Mouse (Mus musculus) heart, embryonic 15.5 days (tissue): ENCODE results near the gene Snx1. TPM values are rescaled to one million over a fixed set of nuclear protein-coding genes. Genes with fewer than 3 reads are reported as not detected.

Experiments
- ATAC-seq: fragments of 200-750 bp; cut with Nextera tagmentation; replicated peaks from 2 replicates; pipeline ENCODE4 v1.8.0; 2017; ENCODE audit warnings: low read depth, moderate TSS enrichment; ENCODE audit not compliant: insufficient number of reproducible peaks, insufficient read depth, low FRiP score
- H3K27ac ChIP-seq: fragments of 300-500 bp; sonication (generic); 2 replicates; pipeline ENCODE4 v1.5.1; 2015; ENCODE audit warnings: mild to moderate bottlenecking, inconsistent platforms
- H3K27me3 ChIP-seq: fragments of 300-500 bp; sonication (generic); 2 replicates; pipeline ENCODE4 v1.6.1; 2015; ENCODE audit warnings: inconsistent platforms
- H3K36me3 ChIP-seq: fragments of 300-500 bp; sonication (generic); 2 replicates; pipeline ENCODE4 v1.6.1; 2015; ENCODE audit warnings: mild to moderate bottlenecking, inconsistent platforms
- H3K4me1 ChIP-seq: fragments of 300-500 bp; sonication (generic); replicated peaks from 2 replicates; pipeline ENCODE4 v1.6.1; 2015; ENCODE audit warnings: inconsistent platforms
- H3K4me2 ChIP-seq: fragments of 300-500 bp; sonication (generic); 2 replicates; pipeline ENCODE4 v1.6.1; 2015; ENCODE audit warnings: inconsistent platforms, mild to moderate bottlenecking, moderate library complexity
- H3K4me3 ChIP-seq: fragments of 300-500 bp; sonication (generic); 2 replicates; pipeline ENCODE4 v1.5.1; 2015; ENCODE audit warnings: mild to moderate bottlenecking, inconsistent platforms
- H3K9ac ChIP-seq: fragments of 300-500 bp; sonication (generic); 2 replicates; pipeline ENCODE4 v1.6.1; 2015; ENCODE audit warnings: mild to moderate bottlenecking, inconsistent platforms
- H3K9me3 ChIP-seq: fragments of 300-500 bp; sonication (generic); replicated peaks from 2 replicates; pipeline ENCODE4 v1.6.1; 2016; ENCODE audit warnings: inconsistent platforms
- WGBS: fragments of 180-500 bp; shearing (Covaris S2); methylation state at CpG from one replicate; pipeline ENCODE4 v1.1.7; 2015; ENCODE audit warnings: mixed read lengths; 5-methylcytosine and 5-hydroxymethylcytosine counted together
- polyA plus RNA-seq: library from polyadenylated mRNA; unstranded; fragments of >200 nt; fragmentation: Nextera tagmentation; extraction: Ambion mirVana; gene quantifications from 2 replicates; pipeline ENCODE4 v1.2.1, GENCODE M21; 2015

Gene Snx1
- polyA plus RNA-seq, 1 experiment from 2014 or later = 57.8 TPM

- Histone ChIP-seq H3K4me3 (no peak overlapping the region), H3K27me3 (no peaks in the 10 kb centered on the region), H3K4me2 (no peak overlapping the region), H3K36me3 (no peaks in the 10 kb centered on the region), H3K4me1 (no peaks in the 10 kb centered on the region), H3K27ac (no peak overlapping the region), H3K9ac (no peak overlapping the region), H3K9me3 (no peaks in the 10 kb centered on the region)
- no peak for ATAC-seq
- 57% methylated on average over 6 of the region's 6 CpGs for WGBS
Observed at GRCm38 (mm10) chr9:66049931-66050601, 76.3 kb downstream of the Snx1 start.

GRCm38 (mm10) chr9:66043241-66043640 is 83.1 kb downstream of the Snx1 start:
- Histone ChIP-seq H3K27ac (no peak overlapping the region), H3K4me2 (no peak overlapping the region), H3K4me1 (no peaks in the 10 kb centered on the region), H3K4me3 (no peak overlapping the region), H3K9me3 (no peaks in the 10 kb centered on the region), H3K9ac (no peak overlapping the region), H3K27me3 (no peaks in the 10 kb centered on the region), H3K36me3 (peaks cover 18% of the 10 kb centered on the region)
- WGBS = 94% methylated on average over 3 of the region's 3 CpGs
- no peak for ATAC-seq

- H3K4me2 ChIP-seq = no peak overlapping the region
- H3K27ac ChIP-seq = no peak overlapping the region
- no peaks in the 10 kb centered on the region for H3K4me1 ChIP-seq
- no peak overlapping the region for H3K9ac ChIP-seq
- 60% methylated on average over 4 of the region's 4 CpGs for WGBS
- no peak overlapping the region for H3K4me3 ChIP-seq
- H3K9me3 ChIP-seq = no peaks in the 10 kb centered on the region
- H3K27me3 ChIP-seq = no peaks in the 10 kb centered on the region
- H3K36me3 ChIP-seq = peaks cover 18% of the 10 kb centered on the region
- no peak for ATAC-seq
Observed at GRCm38 (mm10) chr9:66042331-66042730, 84.1 kb downstream of the Snx1 start.

DNA sequence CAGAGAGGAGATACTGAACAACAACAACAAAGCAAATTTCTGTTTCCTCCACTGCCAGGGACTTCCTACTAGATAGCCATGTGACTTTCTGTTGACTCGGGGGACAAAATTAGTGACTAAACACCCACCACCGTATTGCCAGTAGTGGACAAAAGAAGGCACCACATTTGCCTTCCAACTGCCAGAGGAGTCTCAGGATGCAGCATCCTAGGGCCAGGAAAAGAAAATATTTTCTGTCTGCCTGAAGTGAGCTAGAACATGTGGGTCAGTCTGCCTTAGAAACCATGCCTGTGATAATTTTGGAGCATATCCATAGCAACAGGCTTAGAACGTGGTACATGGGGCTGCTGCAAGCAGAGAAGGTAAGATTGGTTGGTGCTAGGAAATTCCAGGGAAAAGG is 85.6 kb downstream of the Snx1 start:
- H3K4me1 ChIP-seq = no peaks in the 10 kb centered on the region
- no peak overlapping the region for H3K4me2 ChIP-seq
- WGBS = 69% methylated on average over 3 of the region's 3 CpGs
- ATAC-seq = no peak
- H3K9ac ChIP-seq = no peak overlapping the region
- H3K9me3 ChIP-seq = no peaks in the 10 kb centered on the region
- no peak overlapping the region for H3K4me3 ChIP-seq
- H3K27ac ChIP-seq = no peak overlapping the region
- H3K27me3 ChIP-seq = no peaks in the 10 kb centered on the region
- H3K36me3 ChIP-seq = peaks cover 18% of the 10 kb centered on the region

DNA sequence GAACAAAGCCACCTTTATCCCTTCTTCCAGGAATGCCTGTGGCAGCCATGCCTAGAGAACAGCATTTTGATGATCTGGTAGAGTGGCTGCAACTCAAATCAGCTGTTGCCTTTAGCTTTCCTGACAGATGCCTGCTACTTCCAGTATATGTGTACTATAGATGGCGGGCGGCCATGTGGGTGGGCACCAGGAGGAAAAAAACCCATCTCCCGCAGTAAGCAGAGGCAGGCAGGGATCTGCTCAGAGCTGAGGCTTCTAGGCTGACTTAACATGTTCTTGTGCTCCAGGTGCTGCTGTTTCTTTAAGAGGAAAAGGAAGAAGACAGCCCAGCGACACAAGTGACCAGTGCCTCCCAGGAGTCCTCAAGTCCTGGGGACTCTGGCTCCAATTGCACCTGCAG is 87.1 kb downstream of the Snx1 start:
- WGBS = 79% methylated on average over 4 of the region's 4 CpGs
- H3K9ac ChIP-seq = no peak overlapping the region
- H3K9me3 ChIP-seq = no peaks in the 10 kb centered on the region
- no peak overlapping the region for H3K4me3 ChIP-seq
- H3K4me1 ChIP-seq = no peaks in the 10 kb centered on the region
- H3K27me3 ChIP-seq = no peaks in the 10 kb centered on the region
- ATAC-seq = no peak
- H3K36me3 ChIP-seq = peaks cover 18% of the 10 kb centered on the region
- no peak overlapping the region for H3K4me2 ChIP-seq
- no peak overlapping the region for H3K27ac ChIP-seq

- Histone ChIP-seq H3K9me3 (no peaks in the 10 kb centered on the region), H3K36me3 (peaks cover 18% of the 10 kb centered on the region), H3K27ac (no peak overlapping the region), H3K4me1 (no peaks in the 10 kb centered on the region), H3K4me3 (no peak overlapping the region), H3K4me2 (no peak overlapping the region), H3K27me3 (no peaks in the 10 kb centered on the region), H3K9ac (no peak overlapping the region)
- no peak for ATAC-seq
- WGBS = 91% methylated on average over 4 of the region's 4 CpGs
Observed at GRCm38 (mm10) chr9:66038581-66038980, 87.8 kb downstream of the Snx1 start.

Other genes with a start within 250 kb of the Snx1 start
- 87.6 and 92.2 TPM in 2 replicates for gene Pclaf, start 236.3 kb downstream of the Snx1 start, polyA plus RNA-seq
- gene Trip4, start 217.8 kb downstream of the Snx1 start, polyA plus RNA-seq = 20.8 and 21.4 TPM in 2 replicates
- 9.8 and 12.7 TPM in 2 replicates for gene Csnk1g1, start 217.7 kb downstream of the Snx1 start, polyA plus RNA-seq
- 354 and 363 TPM in 2 replicates for gene Ppib, start 66.4 kb downstream of the Snx1 start, polyA plus RNA-seq
- gene Snx22, start 56.9 kb downstream of the Snx1 start, polyA plus RNA-seq = 0.98 and 1.3 TPM in 2 replicates
- gene Ciao2a, start within 50 bp of the Snx1 start, polyA plus RNA-seq = 136 and 158 TPM in 2 replicates
- gene Dapk2, start 31.6 kb upstream of the Snx1 start, polyA plus RNA-seq = 5.7 and 6.6 TPM in 2 replicates
- 15.0 and 16.7 TPM in 2 replicates for gene Herc1, start 223.9 kb upstream of the Snx1 start, polyA plus RNA-seq